ENCODE assay signal across 21 mouse cellular contexts in the genomic region with DNA sequence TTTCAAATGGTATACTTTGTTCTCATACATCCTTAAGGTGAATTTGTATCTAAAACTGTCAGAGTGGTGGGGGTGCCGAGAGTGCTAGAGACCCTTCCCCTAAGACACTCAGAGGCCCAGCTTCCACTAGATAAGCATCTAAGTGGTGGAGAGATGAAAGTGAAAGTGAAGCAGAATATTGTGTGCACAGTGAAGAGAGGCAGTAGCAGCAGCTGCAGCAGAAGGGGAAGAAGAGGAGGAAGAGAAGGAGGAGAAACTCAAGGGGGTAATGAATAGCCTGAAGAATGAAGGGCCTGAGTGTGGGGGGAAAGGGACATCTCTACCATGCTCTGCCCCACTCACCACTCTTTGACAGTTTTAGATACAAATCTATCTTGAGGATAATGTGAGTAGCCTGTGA.
DNase-seq lines count a peak whose midpoint lies in the region; ATAC-seq and TF ChIP-seq lines count a peak whose summit lies in the region.
"Had no signal": no experiment of that assay in that cellular context is flagged by ENCODE, and none has a peak within 500 bp of the region (broad histone marks: within the 10 kb centered on the region; RNA-seq: fewer than 3 reads in every experiment).

No protein-coding gene starts in this region.

- peaks cover 12% of the 10 kb centered on the region for H3K4me1 ChIP-seq in megakaryocyte, embryonic 14.5 days
- peaks cover 10% of the 10 kb centered on the region for H3K4me1 ChIP-seq in cortical plate, adult 2 months (ENCODE audit: control insufficient read depth, insufficient read depth, low read length)
- H3K4me1 ChIP-seq: embryonic facial prominence, embryonic 15.5 days; forebrain, embryonic 10.5 days; hindbrain, embryonic 13.5 days had no signal

- TF ChIP-seq CTCF in cortical plate, adult 2 months (IDR thresholded peaks at IDR 0.05; ENCODE audit: extremely low read depth, insufficient read depth, low read length): no peak

- no peak for TF ChIP-seq POLR2A in cortical plate, adult 2 months (IDR thresholded peaks at IDR 0.05; ENCODE audit: extremely low read depth, insufficient read depth, low read length)

- ATAC-seq in frontal cortex, adult (ENCODE audit: low TSS enrichment): peak; percentile 64
- ATAC-seq in megakaryocyte, adult 5-6 weeks (ENCODE audit: poor library complexity, severe bottlenecking): no peak
- ATAC-seq in inflammation-experienced regulatory T-cells, adult 6 months: no peak
- ATAC-seq: forebrain, embryonic 14.5 days had no signal

- no peak for DNase-seq in frontal cortex, postnatal 25 days (ENCODE audit: low spot score in 2 of 2)
- peak; percentile 1 for DNase-seq in naive thymus-derived CD4-positive, alpha-beta T cell, adult 2 months (ENCODE audit: low read depth)
- DNase-seq in urinary bladder, postnatal 14 days (ENCODE audit: low spot score): no peak
- DNase-seq: cerebellum, adult 11-12 months; cerebellum, adult 9-10 months; cerebellum, postnatal 36 days; embryo, embryonic 11 days; gastrocnemius, postnatal 10 days; heart, postnatal 4 days had no signal

- H3K27ac ChIP-seq in cortical plate, adult 2 months (ENCODE audit: insufficient read depth, low read length): 0 out of 2 replicates have a peak overlapping the region, but pooled peaks have one; percentile 37
- H3K27ac ChIP-seq: embryonic facial prominence, embryonic 15.5 days; forebrain, embryonic 10.5 days; hindbrain, embryonic 13.5 days; hindbrain, postnatal 0 days had no signal

- no peaks in the 10 kb centered on the region for H3K9me3 ChIP-seq in megakaryocyte, embryonic 14.5 days
- H3K9me3 ChIP-seq: embryonic facial prominence, embryonic 15.5 days; forebrain, embryonic 10.5 days; heart, embryonic 12.5 days; hindbrain, embryonic 13.5 days had no signal

- no peaks in the 10 kb centered on the region for H3K27me3 ChIP-seq in megakaryocyte, embryonic 14.5 days (replicated peaks)
- H3K27me3 ChIP-seq: embryonic facial prominence, embryonic 15.5 days; heart, embryonic 12.5 days; hindbrain, embryonic 13.5 days had no signal

- H3K36me3 ChIP-seq in megakaryocyte, embryonic 14.5 days (replicated peaks; ENCODE audit: low read length): no peaks in the 10 kb centered on the region
- H3K36me3 ChIP-seq: embryonic facial prominence, embryonic 15.5 days; forebrain, embryonic 10.5 days; heart, embryonic 12.5 days; hindbrain, embryonic 13.5 days had no signal

- H3K4me3 ChIP-seq in megakaryocyte, embryonic 14.5 days (replicated peaks): peak overlapping the region; percentile 14
- no peak overlapping the region for H3K4me3 ChIP-seq in cortical plate, adult 2 months (ENCODE audit: insufficient read depth, low read length)
- H3K4me3 ChIP-seq: embryonic facial prominence, embryonic 15.5 days; erythroblast, embryonic 14.5 days; forebrain, embryonic 10.5 days; heart, embryonic 12.5 days; hindbrain, embryonic 13.5 days had no signal
